In the genomic region with DNA sequence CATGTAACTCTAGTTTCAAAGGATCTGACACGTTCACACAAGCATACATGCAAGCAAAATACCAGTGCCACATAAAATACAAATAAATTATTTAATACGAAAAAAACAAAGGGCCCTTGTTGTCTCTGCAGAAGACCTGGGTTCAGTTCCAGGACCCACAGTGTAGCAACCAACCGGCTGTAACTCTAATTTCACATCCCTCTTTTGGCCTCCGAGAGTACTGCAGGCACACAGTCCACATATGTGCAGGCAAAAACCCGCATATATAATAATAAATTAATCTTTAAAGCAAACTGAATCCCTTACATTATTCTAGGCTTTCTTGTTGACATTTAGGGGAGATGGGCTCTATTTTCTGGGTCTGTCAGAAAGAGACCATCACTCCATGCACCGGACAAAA, we compare ENCODE assay signal across 9 mouse cellular contexts. TPM values are rescaled to one million over a fixed set of nuclear protein-coding genes. Genes with fewer than 3 reads are reported as not detected.
DNase-seq lines count a peak whose midpoint lies in the region; ATAC-seq lines count a peak whose summit lies in the region.
"Had no signal": no experiment of that assay in that cellular context is flagged by ENCODE, and none has a peak within 500 bp of the region (broad histone marks: within the 10 kb centered on the region; RNA-seq: fewer than 3 reads in every experiment).

No protein-coding gene starts in this region.

- DNase-seq in forebrain, embryonic 10.5 days (ENCODE audit: extremely low spot score, low spot score), result peak; percentile 20
- DNase-seq in forebrain, embryonic 11.5 days (ENCODE audit: low spot score), result no peak
- DNase-seq in lung, postnatal 10 days, result no peak
- DNase-seq in layer of hippocampus, adult 8-10 months (ENCODE audit: low spot score in 2 of 2), result no peak
- no peak for DNase-seq in kidney, adult 9 months
- DNase-seq: lung, postnatal 14 days had no signal

- H3K4me1 ChIP-seq in forebrain, embryonic 10.5 days, result peaks cover 38% of the 10 kb centered on the region
- H3K4me1 ChIP-seq in forebrain, embryonic 11.5 days (replicated peaks; ENCODE audit: control insufficient read depth, insufficient read depth, low read length), result 0 out of 2 replicates have a peak, but pooled peaks cover 3% of the 10 kb centered on the region
- peaks cover 6% of the 10 kb centered on the region for H3K4me1 ChIP-seq in lung, embryonic 16.5 days (replicated peaks; ENCODE audit: control insufficient read depth, insufficient read depth, low read length)
- peaks cover 20% of the 10 kb centered on the region for H3K4me1 ChIP-seq in hindbrain, embryonic 13.5 days (replicated peaks)
- H3K4me1 ChIP-seq in neural tube, embryonic 13.5 days (replicated peaks), result peaks cover 23% of the 10 kb centered on the region

- no peaks in the 10 kb centered on the region for H3K9me3 ChIP-seq in forebrain, embryonic 10.5 days
- no peaks in the 10 kb centered on the region for H3K9me3 ChIP-seq in forebrain, embryonic 11.5 days (ENCODE audit: control insufficient read depth, low read length)
- H3K9me3 ChIP-seq in lung, embryonic 16.5 days (ENCODE audit: control insufficient read depth, low read length), result no peaks in the 10 kb centered on the region
- no peaks in the 10 kb centered on the region for H3K9me3 ChIP-seq in hindbrain, embryonic 13.5 days
- no peaks in the 10 kb centered on the region for H3K9me3 ChIP-seq in neural tube, embryonic 13.5 days

- 62% methylated on average over 6 of the region's 6 CpGs for WGBS in forebrain, embryonic 10.5 days
- 52% methylated on average over 6 of the region's 6 CpGs for WGBS in forebrain, embryonic 11.5 days
- 50% methylated on average over 6 of the region's 6 CpGs for WGBS in lung, embryonic 16.5 days
- 53% methylated on average over 6 of the region's 6 CpGs for WGBS in hindbrain, embryonic 13.5 days
- 57% methylated on average over 6 of the region's 6 CpGs for WGBS in neural tube, embryonic 13.5 days

- peak overlapping the region; percentile 45 for H3K4me3 ChIP-seq in forebrain, embryonic 10.5 days
- H3K4me3 ChIP-seq in forebrain, embryonic 11.5 days (ENCODE audit: low read depth, low read length), result no peak overlapping the region
- no peak overlapping the region for H3K4me3 ChIP-seq in lung, embryonic 16.5 days (ENCODE audit: low read length)
- H3K4me3 ChIP-seq in hindbrain, embryonic 13.5 days, result no peak overlapping the region
- no peak overlapping the region for H3K4me3 ChIP-seq in neural tube, embryonic 13.5 days

- no peaks in the 10 kb centered on the region for H3K27me3 ChIP-seq in forebrain, embryonic 10.5 days (ENCODE audit: poor library complexity, severe bottlenecking)
- H3K27me3 ChIP-seq in forebrain, embryonic 11.5 days (ENCODE audit: control insufficient read depth, insufficient read depth, low read length), result no peaks in the 10 kb centered on the region
- H3K27me3 ChIP-seq in lung, embryonic 16.5 days (ENCODE audit: control insufficient read depth, insufficient read depth, low read depth, low read length), result no peaks in the 10 kb centered on the region
- H3K27me3 ChIP-seq in hindbrain, embryonic 13.5 days, result no peaks in the 10 kb centered on the region
- H3K27me3 ChIP-seq in neural tube, embryonic 13.5 days, result no peaks in the 10 kb centered on the region

- H3K27ac ChIP-seq in forebrain, embryonic 10.5 days, result peak overlapping the region; percentile 82
- no peak overlapping the region; the same call in 1 of the 2 replicates for H3K27ac ChIP-seq in forebrain, embryonic 11.5 days (ENCODE audit: low read depth, low read length)
- H3K27ac ChIP-seq in lung, embryonic 16.5 days (ENCODE audit: low read length), result no peak overlapping the region
- 0 out of 2 replicates have a peak overlapping the region, but pooled peaks have one; percentile 55 for H3K27ac ChIP-seq in hindbrain, embryonic 13.5 days
- 0 out of 2 replicates have a peak overlapping the region, but pooled peaks have one; percentile 23 for H3K27ac ChIP-seq in neural tube, embryonic 13.5 days (replicated peaks)

- no peak overlapping the region for H3K4me2 ChIP-seq in forebrain, embryonic 11.5 days (ENCODE audit: low read depth, low read length, severe bottlenecking)
- H3K4me2 ChIP-seq in lung, embryonic 16.5 days (ENCODE audit: low read depth, low read length), result peak overlapping the region; percentile 45; the same call in 1 of the 2 replicates
- H3K4me2 ChIP-seq in hindbrain, embryonic 13.5 days, result no peak overlapping the region
- peak overlapping the region; percentile 54 for H3K4me2 ChIP-seq in neural tube, embryonic 13.5 days

- H3K36me3 ChIP-seq in forebrain, embryonic 10.5 days (replicated peaks), result no peaks in the 10 kb centered on the region
- no peaks in the 10 kb centered on the region for H3K36me3 ChIP-seq in forebrain, embryonic 11.5 days (ENCODE audit: control insufficient read depth, insufficient read depth, low read length)
- H3K36me3 ChIP-seq in lung, embryonic 16.5 days (ENCODE audit: control insufficient read depth, insufficient read depth, low read length), result no peaks in the 10 kb centered on the region
- H3K36me3 ChIP-seq in hindbrain, embryonic 13.5 days, result no peaks in the 10 kb centered on the region
- no peaks in the 10 kb centered on the region for H3K36me3 ChIP-seq in neural tube, embryonic 13.5 days

- no peak overlapping the region for H3K9ac ChIP-seq in forebrain, embryonic 11.5 days (ENCODE audit: low read length)
- H3K9ac ChIP-seq in lung, embryonic 16.5 days (ENCODE audit: low read length), result no peak overlapping the region
- no peak overlapping the region for H3K9ac ChIP-seq in hindbrain, embryonic 13.5 days
- H3K9ac ChIP-seq in neural tube, embryonic 13.5 days, result no peak overlapping the region

- ATAC-seq in forebrain, embryonic 11.5 days (replicated peaks; ENCODE audit: low FRiP score), result no peak
- no peak for ATAC-seq in lung, embryonic 16.5 days (ENCODE audit: low read depth)
- ATAC-seq in hindbrain, embryonic 13.5 days (ENCODE audit: low FRiP score), result no peak
- ATAC-seq in neural tube, embryonic 13.5 days (ENCODE audit: low read depth), result no peak

RNA-seq across cellular contexts. Expression of a gene that starts 15.9 kb away (rescaled TPM):
- 91.4 and 96.9 TPM in 2 replicates for polyA plus RNA-seq in forebrain, embryonic 10.5 days (2016; fragmentation: Nextera tagmentation; extraction: Ambion mirVana)
- polyA plus RNA-seq in forebrain, embryonic 11.5 days (2014; fragmentation: Nextera tagmentation; extraction: Ambion mirVana), result 67.3 and 68.7 TPM in 2 replicates
- polyA plus RNA-seq in lung, embryonic 16.5 days (2015; fragmentation: Nextera tagmentation; extraction: Ambion mirVana), result 83.2 and 87.4 TPM in 2 replicates
- polyA plus RNA-seq in hindbrain, embryonic 13.5 days (2015; fragmentation: Nextera tagmentation; extraction: Ambion mirVana), result 26.1 and 32.2 TPM in 2 replicates
- 32.5 and 37.7 TPM in 2 replicates for polyA plus RNA-seq in neural tube, embryonic 13.5 days (2015; fragmentation: Nextera tagmentation; extraction: Ambion mirVana)
- total RNA-seq in layer of hippocampus, adult 8-10 months (2022), result 10 to 100 TPM in 1 of 4 experiments, 1 to 10 TPM in 3; 7.0 to 10.2 (median 9.3) TPM

RNA-seq across cellular contexts. Expression of a gene that starts 39.3 kb away (rescaled TPM):
- polyA plus RNA-seq in forebrain, embryonic 10.5 days (2016; fragmentation: Nextera tagmentation; extraction: Ambion mirVana), result 68.8 and 69.3 TPM in 2 replicates
- polyA plus RNA-seq in forebrain, embryonic 11.5 days (2014; fragmentation: Nextera tagmentation; extraction: Ambion mirVana), result 52.7 and 72.3 TPM in 2 replicates
- polyA plus RNA-seq in lung, embryonic 16.5 days (2015; fragmentation: Nextera tagmentation; extraction: Ambion mirVana), result 54.7 and 58.8 TPM in 2 replicates
- polyA plus RNA-seq in hindbrain, embryonic 13.5 days (2015; fragmentation: Nextera tagmentation; extraction: Ambion mirVana), result 51.9 and 60.3 TPM in 2 replicates
- 53.6 and 55.5 TPM in 2 replicates for polyA plus RNA-seq in neural tube, embryonic 13.5 days (2015; fragmentation: Nextera tagmentation; extraction: Ambion mirVana)
- total RNA-seq in layer of hippocampus, adult 8-10 months (2022), result 100 to 1,000 TPM in 2 of 4 experiments, 10 to 100 TPM in 2; 91.6 to 133 (median 103) TPM

RNA-seq across cellular contexts. Expression of a gene that starts 40.9 kb away (rescaled TPM):
- polyA plus RNA-seq in forebrain, embryonic 10.5 days (2016; fragmentation: Nextera tagmentation; extraction: Ambion mirVana), result 31.3 and 31.5 TPM in 2 replicates
- polyA plus RNA-seq in forebrain, embryonic 11.5 days (2014; fragmentation: Nextera tagmentation; extraction: Ambion mirVana), result 34.6 and 37.7 TPM in 2 replicates
- polyA plus RNA-seq in lung, embryonic 16.5 days (2015; fragmentation: Nextera tagmentation; extraction: Ambion mirVana), result 16.9 and 19.5 TPM in 2 replicates
- 13.7 and 14.4 TPM in 2 replicates for polyA plus RNA-seq in hindbrain, embryonic 13.5 days (2015; fragmentation: Nextera tagmentation; extraction: Ambion mirVana)
- 14.1 and 15.1 TPM in 2 replicates for polyA plus RNA-seq in neural tube, embryonic 13.5 days (2015; fragmentation: Nextera tagmentation; extraction: Ambion mirVana)
- total RNA-seq in layer of hippocampus, adult 8-10 months (2022), result 10 to 100 TPM; 86.2 to 91.2 (median 87.6) TPM

RNA-seq across cellular contexts. Expression of a gene that starts 54.5 kb away (rescaled TPM):
- 4.9 and 5.8 TPM in 2 replicates for polyA plus RNA-seq in forebrain, embryonic 10.5 days (2016; fragmentation: Nextera tagmentation; extraction: Ambion mirVana)
- 5.0 and 5.7 TPM in 2 replicates for polyA plus RNA-seq in forebrain, embryonic 11.5 days (2014; fragmentation: Nextera tagmentation; extraction: Ambion mirVana)
- 11.4 and 12.5 TPM in 2 replicates for polyA plus RNA-seq in lung, embryonic 16.5 days (2015; fragmentation: Nextera tagmentation; extraction: Ambion mirVana)
- polyA plus RNA-seq in hindbrain, embryonic 13.5 days (2015; fragmentation: Nextera tagmentation; extraction: Ambion mirVana), result 3.9 and 4.2 TPM in 2 replicates
- polyA plus RNA-seq in neural tube, embryonic 13.5 days (2015; fragmentation: Nextera tagmentation; extraction: Ambion mirVana), result 2.8 and 3.6 TPM in 2 replicates
- 1 to 10 TPM; 2.6 to 7.2 (median 4.8) TPM for total RNA-seq in layer of hippocampus, adult 8-10 months (2022)

Comparison
In these comparisons a context has a peak if more than half of its experiments do, and no peak if none do; other contexts are left out.
1. H3K27ac ChIP-seq: peak in forebrain, embryonic 10.5 days (single experiment), hindbrain, embryonic 13.5 days (single experiment) and neural tube, embryonic 13.5 days (single experiment); none in forebrain, embryonic 11.5 days (single experiment) and lung, embryonic 16.5 days (single experiment).
2. H3K4me2 ChIP-seq: peak in lung, embryonic 16.5 days (single experiment) and neural tube, embryonic 13.5 days (single experiment); none in forebrain, embryonic 11.5 days (single experiment) and hindbrain, embryonic 13.5 days (single experiment).